Mouse (Mus musculus) forebrain, embryonic 11.5 days (tissue): Measurements from ENCODE around the gene Dyrk3. TPM values are rescaled to one million over a fixed set of nuclear protein-coding genes. Genes with fewer than 3 reads are reported as not detected.

ENCODE experiments used
- ATAC-seq: fragments of 200-750 bp; cut with Nextera tagmentation; replicated peaks from 2 replicates; pipeline ENCODE4 v1.8.0; 2017; ENCODE audit warnings: moderate TSS enrichment; ENCODE audit not compliant: low FRiP score
- DNase-seq: peaks from one replicate; pipeline ENCODE4 v3.0.0-alpha.2; 2017; ENCODE audit warnings: low spot score
- H3K27ac ChIP-seq: fragments of 300-500 bp; sonication (generic); 2 replicates; pipeline ENCODE4 v1.5.1; 2014; ENCODE audit warnings: low read depth, low read length
- H3K27me3 ChIP-seq: fragments of 300-500 bp; sonication (generic); 2 replicates; pipeline ENCODE4 v1.6.1; 2014; ENCODE audit warnings: mild to moderate bottlenecking, low read length, mixed read lengths; ENCODE audit not compliant: control insufficient read depth, insufficient read depth
- H3K36me3 ChIP-seq: fragments of 300-500 bp; sonication (generic); 2 replicates; pipeline ENCODE4 v1.6.1; 2014; ENCODE audit warnings: mild to moderate bottlenecking, low read length, moderate library complexity, mixed read lengths; ENCODE audit not compliant: control insufficient read depth, insufficient read depth
- H3K4me1 ChIP-seq: fragments of 300-500 bp; sonication (generic); replicated peaks from 2 replicates; pipeline ENCODE4 v1.6.1; 2014; ENCODE audit warnings: low read length, mixed read lengths; ENCODE audit not compliant: control insufficient read depth, insufficient read depth
- H3K4me2 ChIP-seq: fragments of 300-500 bp; sonication (generic); 2 replicates; pipeline ENCODE4 v1.6.1; 2014; ENCODE audit warnings: low read depth, mild to moderate bottlenecking, low read length, moderate library complexity, mixed read lengths; ENCODE audit not compliant: severe bottlenecking
- H3K4me3 ChIP-seq: fragments of 300-500 bp; sonication (generic); 2 replicates; pipeline ENCODE4 v1.5.1; 2014; ENCODE audit warnings: low read depth, low read length
- H3K9ac ChIP-seq: fragments of 300-500 bp; sonication (generic); 2 replicates; pipeline ENCODE4 v1.6.1; 2014; ENCODE audit warnings: low read length
- H3K9me3 ChIP-seq: fragments of 300-500 bp; sonication (generic); 2 replicates; pipeline ENCODE4 v1.6.1; 2016; ENCODE audit warnings: low read length, mixed read lengths; ENCODE audit not compliant: control insufficient read depth
- WGBS: fragments of 180-500 bp; shearing (Covaris S2); extraction: QIAGEN DNeasy Blood & Tissue Kit; methylation state at CpG from one replicate; pipeline ENCODE4 v1.1.7; 2014; 5-methylcytosine and 5-hydroxymethylcytosine counted together
- polyA plus RNA-seq: library from polyadenylated mRNA; unstranded; fragments of >200 nt; fragmentation: Nextera tagmentation; extraction: Ambion mirVana; gene quantifications from 2 replicates; pipeline ENCODE4 v1.2.1, GENCODE M21; 2014

Dyrk3 gene
- polyA plus RNA-seq, 1 experiment from 2014 or later = 20.8 TPM

- WGBS = 6% methylated on average over 3 of the region's 3 CpGs
- ATAC-seq (peak; percentile 93), DNase-seq (peak; percentile 82)
- H3K9me3 ChIP-seq = no peaks in the 10 kb centered on the region
- H3K4me1 ChIP-seq = peaks cover 28% of the 10 kb centered on the region
- no peaks in the 10 kb centered on the region for H3K36me3 ChIP-seq
- H3K4me2 ChIP-seq = peak overlapping the region; percentile 12; the same call in 1 of the 2 replicates
- peak overlapping the region; percentile 94 for H3K27ac ChIP-seq
- peak overlapping the region; percentile 32; the same call in 1 of the 2 replicates for H3K9ac ChIP-seq
- H3K4me3 ChIP-seq = no peak overlapping the region
- no peaks in the 10 kb centered on the region for H3K27me3 ChIP-seq
These were observed 59.3 kb downstream of the Dyrk3 start for GRCm38 (mm10) chr1:131078761-131079330.

Other genes starting within 250 kb of the Dyrk3 start
- gene Il20, start 226.9 kb downstream of the Dyrk3 start, polyA plus RNA-seq = not detected in 2 replicates
- not detected in 2 replicates for gene Il19, start 198.2 kb downstream of the Dyrk3 start, polyA plus RNA-seq
- not detected in 2 replicates for gene Il10, start 118.5 kb downstream of the Dyrk3 start, polyA plus RNA-seq
- gene Mapkapk2, start 40.5 kb downstream of the Dyrk3 start, polyA plus RNA-seq = 52.3 and 57.8 TPM in 2 replicates
- 61.8 and 68.5 TPM in 2 replicates for gene Eif2d, start 14.8 kb upstream of the Dyrk3 start, polyA plus RNA-seq
- gene Rassf5, start 106.9 kb upstream of the Dyrk3 start, polyA plus RNA-seq = 0.95 and 1.3 TPM in 2 replicates
- gene Ikbke, start 141.3 kb upstream of the Dyrk3 start, polyA plus RNA-seq = 0.55 and 0.83 TPM in 2 replicates